Mouse (Mus musculus): ENCODE measurements around the gene Slc17a1.

Gene Slc17a1

DNA sequence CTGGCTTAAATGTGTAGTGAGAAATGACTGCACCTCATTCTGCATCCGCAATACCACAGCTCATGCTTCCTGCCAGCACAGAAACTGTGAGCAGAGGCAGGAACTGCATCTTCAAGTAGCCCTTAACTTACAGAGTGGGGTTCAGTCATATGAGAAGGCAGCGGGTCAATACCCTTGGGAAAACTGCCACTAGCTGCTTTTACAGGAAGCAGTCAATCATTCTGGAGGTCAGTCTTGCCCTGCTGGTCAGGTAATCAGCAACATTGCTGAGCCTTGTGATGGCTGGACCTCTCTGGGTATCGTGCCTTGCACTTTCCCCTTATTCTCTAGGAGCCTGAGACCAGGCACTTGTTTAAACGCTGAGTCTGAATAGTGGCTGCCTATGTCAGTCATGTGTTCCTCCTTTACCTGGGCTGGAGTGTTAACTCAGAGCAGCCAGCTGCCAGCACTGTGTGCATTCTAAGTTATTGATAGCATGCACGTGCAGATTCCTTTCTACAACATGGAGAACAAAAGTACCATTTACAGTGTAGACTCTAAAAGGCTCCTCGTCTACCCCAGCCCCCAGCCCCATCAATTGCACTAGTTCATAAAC is 21.6 kb downstream of the Slc17a1 start:
- DNase-seq (ENCODE audit: low spot score), result no peak

DNA sequence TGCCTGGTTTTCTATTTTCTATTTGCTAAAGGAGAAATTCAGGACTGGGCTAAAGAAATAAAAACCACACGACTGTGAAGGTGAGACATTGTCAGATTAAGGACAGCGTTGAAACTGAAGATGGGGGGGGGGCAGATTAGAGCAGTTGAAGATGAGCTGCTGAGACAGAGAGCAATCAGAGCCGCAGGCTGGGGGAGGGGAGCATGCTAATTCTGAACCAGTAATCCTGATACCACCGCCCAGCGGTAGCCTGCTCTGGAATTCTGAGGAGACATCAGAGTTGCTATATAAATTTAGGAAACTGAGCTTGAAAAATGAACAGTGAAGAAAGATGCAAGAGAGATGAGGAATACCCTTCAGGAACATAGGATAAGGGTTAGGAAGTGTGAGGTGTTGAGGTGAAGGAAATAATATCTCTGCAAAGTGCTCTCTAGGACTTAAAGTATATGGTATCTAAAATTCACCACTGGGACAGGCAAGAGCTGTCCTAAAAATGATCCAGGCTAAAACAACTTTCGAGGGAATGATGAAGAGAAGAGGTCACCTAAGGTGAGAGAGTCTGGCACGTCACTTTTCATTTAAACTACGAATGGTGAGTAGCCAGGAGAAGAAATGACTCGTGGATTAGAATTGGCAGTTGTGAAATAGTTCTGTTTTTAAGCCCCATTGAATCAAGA is 25.2 kb downstream of the Slc17a1 start:
- DNase-seq (ENCODE audit: low spot score), result no peak

DNA sequence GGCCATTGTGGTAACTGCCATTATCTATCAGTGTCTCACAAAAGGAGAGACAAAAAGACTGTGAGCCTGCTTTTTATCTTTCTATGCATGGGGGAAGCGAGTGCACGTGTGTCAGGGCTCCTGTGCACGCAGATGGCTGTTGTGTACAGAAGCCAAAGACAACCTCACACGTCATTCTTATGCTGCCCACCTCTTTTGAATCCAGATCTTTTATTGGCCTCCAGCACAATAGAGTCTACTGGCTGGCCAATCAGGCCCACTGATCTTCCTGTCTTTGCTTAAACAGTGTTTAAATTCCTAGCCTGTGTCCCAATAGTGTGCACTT is 25.7 kb downstream of the Slc17a1 start:
- no peak for DNase-seq (ENCODE audit: low spot score)

DNA sequence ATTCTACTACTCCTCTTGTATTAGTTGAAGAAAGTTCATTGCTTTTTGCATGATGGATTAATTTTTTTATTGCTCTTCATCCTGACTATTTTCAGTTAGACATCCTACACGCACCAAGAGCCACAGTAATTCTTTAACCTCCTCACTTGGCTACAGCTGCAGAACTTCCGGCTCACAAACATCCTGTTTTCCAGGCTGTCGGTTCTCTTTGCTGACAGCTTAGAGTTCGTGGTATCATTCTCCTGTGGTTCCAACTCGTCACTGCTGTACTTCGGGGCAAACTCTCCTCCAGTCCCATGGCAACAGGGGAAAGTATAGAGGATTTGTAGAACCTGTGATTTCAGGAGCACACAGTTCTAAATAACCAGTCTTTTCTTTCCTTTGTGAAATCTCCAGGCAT is 30.7 kb downstream of the Slc17a1 start:
- no peak for DNase-seq (ENCODE audit: low spot score)

DNA sequence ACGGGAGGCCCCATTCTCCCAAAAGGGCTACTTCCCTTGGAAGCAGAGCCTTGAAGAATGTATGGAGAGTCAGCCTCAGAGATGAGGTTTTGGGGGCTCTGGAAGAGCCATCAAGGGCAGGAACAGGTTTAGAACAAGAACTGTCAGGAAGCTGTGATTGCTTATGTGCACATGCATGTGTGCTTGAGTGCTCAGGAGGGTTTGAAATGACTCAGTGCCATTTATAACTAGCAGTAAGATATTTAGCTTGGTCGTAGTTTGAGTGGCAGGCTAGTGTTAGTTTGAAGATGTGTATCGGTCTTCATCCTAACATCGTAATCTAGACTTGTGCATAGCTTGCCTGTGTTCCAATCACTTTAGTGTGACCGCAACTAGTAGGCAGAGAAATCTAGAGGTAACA is 39.4 kb downstream of the Slc17a1 start:
- DNase-seq (ENCODE audit: low spot score), result no peak

DNA sequence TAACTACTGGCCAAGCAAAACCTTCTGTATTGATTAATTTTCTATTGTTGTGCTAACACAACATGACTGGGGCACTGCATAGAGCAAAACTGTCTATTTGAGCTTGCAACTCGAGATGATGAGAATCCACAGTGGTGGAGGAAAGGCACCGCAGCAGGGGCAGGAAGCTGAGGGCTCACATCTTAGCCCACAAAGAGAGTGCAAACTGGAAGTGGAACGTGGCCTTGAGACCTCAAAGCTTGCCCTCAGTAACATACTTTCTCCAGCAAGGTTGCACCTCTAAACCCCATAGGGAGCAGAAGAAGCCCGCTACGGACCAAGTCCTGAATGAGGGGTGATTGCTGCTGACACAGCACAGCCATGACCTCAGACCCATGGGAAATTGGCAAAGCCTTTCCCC is 42.6 kb downstream of the Slc17a1 start:
- DNase-seq (ENCODE audit: low spot score), result no peak

DNA sequence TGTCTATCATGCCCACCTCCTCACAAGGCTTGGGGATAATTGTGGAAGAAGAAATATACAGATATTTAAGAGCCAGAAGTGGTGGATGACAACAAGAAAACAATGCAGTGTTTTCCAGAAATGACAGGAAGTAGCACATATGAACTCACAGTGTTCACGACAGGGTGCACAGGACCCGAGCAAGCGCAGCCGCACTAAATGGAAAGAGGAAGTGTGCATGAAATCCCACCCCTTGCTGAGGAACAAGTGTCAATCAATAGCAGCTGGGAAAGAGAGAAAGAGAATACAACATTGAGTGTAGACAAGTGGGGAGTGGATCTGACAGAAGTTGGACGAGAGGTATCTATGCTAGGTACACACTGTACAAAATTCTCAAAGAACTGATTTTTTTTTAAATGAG is 43.8 kb downstream of the Slc17a1 start:
- DNase-seq (ENCODE audit: low spot score), result no peak

DNA sequence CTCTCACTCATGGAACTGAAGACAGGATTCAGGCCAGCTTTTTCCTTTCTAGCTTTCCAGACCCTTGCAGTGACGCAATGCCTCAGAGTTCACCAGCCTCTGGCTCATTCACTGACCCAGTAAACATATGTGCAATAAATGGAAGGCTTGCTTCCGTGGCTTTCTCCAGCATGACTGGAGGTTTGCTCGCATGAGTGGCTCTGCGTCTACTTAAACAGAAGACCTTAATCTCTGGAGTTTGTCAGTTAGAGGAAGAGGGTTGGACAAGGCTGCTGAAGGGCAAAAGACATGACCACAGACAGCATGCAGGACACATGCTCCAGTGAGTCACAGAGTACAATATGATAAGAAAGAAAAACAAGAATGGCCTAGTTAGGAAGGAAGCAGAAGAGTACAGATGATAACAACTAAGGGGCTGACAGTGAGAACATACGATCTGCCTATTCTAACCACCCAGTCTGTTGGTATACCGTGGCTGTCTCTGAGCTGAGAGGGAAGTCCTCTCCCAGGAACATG is 46.3 kb downstream of the Slc17a1 start:
- no peak for DNase-seq (ENCODE audit: low spot score)

DNA sequence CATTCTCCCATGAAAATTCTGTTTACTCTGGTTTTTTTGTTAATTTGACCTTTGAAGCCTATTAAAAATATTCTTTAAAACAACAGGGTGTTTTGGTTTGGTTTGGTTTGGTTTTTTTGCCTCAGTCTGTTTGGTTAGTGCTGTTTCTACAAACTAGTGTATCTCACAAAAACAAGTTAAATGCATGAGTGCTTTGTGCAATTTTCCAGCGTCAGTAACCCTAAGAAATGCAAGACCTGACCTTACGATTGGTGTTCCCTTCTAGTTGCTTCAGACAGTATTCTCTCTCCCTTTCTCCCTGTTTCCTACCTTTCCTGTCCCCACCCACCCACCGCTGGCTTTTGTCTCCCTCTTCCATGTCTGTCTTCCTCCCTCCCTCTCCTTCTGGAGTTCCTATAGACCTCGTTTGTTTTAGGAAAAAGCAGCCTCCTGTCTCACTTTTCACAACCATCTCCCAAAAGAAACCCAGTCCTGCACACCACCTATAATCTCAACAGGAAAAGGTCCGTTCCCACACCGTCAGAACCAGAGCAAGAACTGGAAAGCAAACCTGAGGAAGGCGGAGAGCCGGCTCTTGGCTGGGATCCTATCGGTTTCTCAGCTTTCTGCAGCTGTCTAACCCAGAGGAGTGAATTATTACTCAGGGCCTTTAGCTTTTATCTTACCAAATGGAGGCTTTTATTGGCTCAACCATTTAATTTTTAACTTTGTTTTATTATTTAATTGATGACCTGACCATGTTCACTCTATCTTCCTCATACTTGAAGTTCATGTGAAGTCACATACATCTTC is 47.0 kb downstream of the Slc17a1 start, which contains the start of gene Slc17a4:
TSS of gene Slc17a4 (minus strand) at position 634 of the 792 bp plus-strand sequence.
- no peak for DNase-seq (ENCODE audit: low spot score)

DNA sequence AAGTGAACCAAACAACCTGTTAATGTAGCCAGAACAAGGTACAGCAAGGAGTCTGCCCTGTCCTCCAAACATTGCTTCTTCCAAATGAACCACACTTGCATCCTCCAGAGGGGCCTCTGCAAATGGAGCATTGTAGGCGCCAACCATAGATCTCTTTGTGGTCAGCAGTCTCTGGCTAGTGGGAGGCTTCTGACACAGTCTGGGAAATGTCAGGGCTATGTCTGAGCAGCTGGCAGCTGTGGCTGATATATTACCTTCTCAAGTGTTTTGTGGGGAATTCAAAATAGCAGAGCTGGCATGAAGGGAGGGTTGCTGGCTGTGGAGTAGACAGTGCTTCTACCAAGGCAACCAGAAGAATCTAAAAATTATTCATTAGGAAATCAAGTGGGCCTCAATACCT is 48.6 kb downstream of the Slc17a1 start:
- no peak for DNase-seq (ENCODE audit: low spot score)

DNA sequence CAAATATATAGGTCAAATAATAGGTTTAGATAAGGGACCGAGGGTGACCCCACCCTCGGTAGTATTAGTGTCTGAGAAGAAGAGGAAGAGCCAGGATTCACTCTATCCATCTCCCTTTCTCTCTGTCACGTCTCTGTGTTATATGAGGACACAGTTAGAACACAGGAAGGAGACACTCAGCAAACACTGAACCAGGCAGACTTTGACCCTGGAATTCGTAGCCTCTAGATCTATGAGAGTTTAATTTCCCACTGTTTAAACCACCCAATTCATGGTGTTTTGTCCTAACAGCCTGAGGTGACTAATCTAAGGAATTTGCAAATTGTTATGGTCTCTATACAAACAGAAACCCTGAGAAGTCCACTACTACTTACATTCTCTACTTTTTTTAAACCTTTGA is 50.1 kb downstream of the Slc17a1 start:
- no peak for DNase-seq (ENCODE audit: low spot score)

DNA sequence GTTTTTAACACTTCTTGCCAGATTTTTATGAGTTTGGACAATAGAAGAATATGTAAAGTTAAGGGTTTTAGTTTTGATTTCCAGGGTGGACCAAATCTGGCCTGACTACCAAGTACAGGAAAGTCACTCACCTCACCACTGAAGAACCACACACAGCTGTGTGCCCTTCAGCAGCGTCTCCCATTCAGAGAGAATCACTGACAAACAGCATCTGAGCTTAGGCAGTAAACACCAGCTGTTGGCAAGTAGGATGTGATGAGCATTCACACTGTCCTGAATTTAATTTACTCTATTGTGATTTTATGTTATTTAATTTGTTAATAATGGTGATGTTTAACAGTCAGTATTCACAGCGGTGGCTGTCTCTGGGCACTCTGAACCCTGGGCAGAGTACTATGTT is 58.2 kb downstream of the Slc17a1 start:
- DNase-seq (ENCODE audit: low spot score), result no peak

DNA sequence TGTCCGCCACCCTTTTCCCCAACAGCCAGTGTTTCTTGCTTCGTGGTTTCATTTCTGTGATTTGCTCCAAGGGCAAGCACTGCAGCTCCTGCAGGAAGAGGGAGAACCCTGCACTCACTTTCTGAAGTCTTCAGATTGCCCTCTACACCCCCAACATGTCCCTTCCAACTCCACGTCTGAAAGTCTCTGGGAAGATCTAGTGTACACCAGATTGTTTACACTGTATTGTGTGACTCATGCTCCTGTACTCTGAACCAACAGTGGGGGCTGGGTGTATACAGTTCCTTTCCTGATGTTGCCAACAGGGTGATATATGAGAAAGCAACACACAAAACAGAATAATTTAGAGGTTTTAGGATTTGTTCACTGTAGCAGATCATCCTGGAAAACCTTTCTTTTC is 61.1 kb downstream of the Slc17a1 start:
- DNase-seq (ENCODE audit: low spot score), result no peak

DNA sequence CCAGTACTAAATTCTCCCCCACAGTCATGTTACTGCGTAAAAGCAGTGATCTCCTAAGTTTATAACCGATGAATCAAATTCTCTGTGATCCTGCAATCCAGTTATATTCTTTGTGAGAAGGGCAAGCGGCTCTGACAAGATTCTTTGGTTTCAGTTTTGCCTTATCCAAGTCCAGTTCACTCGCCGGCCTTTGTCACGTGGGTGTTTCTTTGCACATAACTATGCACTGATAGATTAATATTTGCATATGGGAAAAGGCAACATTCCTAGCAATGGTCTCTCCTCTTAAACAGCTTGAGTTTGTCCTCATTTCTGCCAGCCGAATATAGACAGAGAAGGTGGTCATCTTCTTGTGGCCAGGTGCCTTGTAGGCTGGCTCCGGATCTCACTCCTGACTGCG is 62.9 kb downstream of the Slc17a1 start:
- DNase-seq (ENCODE audit: low spot score), result no peak

DNA sequence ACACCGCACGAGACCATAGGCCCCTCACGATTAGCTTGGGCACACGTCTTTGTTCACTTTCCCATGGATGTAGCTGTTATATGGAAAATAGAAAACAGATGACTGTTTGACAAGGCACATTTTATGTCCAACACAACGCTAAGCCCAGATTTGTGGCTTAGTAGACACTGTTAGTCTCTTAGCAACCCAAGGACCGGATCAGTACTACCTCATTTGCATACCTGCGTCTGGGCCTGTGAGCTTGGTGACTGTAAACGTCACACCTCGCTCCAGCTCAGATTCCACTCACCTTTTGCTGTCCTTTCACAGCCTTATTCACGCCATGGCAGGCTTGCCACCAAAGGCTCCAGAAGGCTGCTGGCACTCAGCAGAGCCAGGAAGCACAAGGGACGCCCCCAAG is 63.4 kb downstream of the Slc17a1 start:
- peak; percentile 49 for DNase-seq (ENCODE audit: low spot score)

DNA sequence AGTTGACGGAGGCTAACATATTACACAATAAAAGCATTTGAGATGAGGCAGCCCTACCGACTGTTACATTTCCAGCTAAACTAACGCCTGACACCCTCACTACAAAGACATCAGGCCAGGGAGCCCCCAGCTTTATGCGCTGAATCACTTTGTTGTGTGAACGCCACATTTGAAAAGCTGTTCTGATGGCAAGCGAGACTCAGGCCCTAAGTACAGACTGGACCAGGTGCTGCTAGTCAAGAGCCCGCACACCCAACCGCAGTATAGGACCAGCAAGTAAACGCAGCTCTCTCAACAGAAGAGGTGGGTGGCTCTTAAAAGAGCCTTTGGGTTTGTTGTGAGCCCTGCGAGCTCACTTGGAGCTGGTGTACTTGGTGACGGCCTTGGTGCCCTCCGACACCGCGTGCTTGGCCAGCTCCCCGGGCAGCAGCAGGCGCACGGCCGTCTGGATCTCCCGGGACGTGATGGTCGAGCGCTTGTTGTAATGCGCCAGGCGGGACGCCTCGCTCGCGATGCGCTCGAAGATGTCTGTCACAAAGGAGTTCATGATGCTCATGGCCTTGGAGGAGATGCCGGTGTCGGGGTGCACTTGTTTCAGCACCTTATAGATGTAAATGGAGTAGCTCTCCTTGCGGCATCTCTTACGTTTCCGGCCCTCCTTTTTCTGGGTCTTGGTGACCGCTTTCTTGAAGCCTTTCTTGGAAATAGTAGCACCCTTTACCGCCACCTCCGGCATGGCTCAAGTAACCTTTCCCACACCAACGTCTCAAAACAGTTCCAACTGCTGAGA is 66.1 kb downstream of the Slc17a1 start, which contains the start of gene Hist1h2ba:
TSS of gene Hist1h2ba (minus strand) at position 736 of the 790 bp plus-strand sequence.
- DNase-seq (ENCODE audit: low spot score), result peak; percentile 91

DNA sequence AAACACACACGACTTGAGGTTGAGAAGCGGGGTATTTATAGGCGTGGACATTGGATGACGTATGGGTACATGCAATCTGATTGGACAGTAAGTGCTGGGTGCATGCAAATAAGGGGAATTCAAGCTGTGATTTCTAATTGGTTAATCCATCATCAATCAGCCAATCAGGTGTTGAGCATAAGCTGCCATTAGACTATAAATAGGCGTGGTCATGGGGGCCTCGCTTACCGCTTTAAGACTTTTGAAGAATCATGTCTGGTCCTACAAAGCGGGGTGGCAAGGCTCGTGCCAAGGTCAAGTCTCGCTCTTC is 66.6 kb downstream of the Slc17a1 start, which contains the start of gene Hist1h2aa:
TSS of gene Hist1h2aa (plus strand) at position 252 of the 310 bp plus-strand sequence.
- DNase-seq (ENCODE audit: low spot score), result no peak

DNA sequence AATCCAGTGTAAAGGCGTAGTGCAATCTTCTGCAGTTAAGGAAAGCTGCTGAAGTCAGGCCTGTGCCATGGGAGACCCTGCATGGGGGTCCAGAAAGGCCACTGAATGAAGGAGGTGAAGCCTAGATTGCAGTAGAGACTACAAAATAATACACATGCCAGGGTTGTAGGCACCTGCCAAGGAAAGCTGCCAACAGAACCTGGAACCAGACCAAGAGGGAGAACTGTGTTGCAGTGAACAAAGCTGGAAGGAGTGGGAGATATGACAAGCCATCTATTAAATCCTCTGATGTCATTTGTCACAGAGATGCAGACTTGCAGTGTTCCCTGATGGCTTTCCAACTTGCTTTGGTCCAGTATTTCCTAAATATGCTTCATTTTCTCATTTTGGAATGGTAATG is 71.1 kb downstream of the Slc17a1 start:
- DNase-seq (ENCODE audit: low spot score), result no peak

DNA sequence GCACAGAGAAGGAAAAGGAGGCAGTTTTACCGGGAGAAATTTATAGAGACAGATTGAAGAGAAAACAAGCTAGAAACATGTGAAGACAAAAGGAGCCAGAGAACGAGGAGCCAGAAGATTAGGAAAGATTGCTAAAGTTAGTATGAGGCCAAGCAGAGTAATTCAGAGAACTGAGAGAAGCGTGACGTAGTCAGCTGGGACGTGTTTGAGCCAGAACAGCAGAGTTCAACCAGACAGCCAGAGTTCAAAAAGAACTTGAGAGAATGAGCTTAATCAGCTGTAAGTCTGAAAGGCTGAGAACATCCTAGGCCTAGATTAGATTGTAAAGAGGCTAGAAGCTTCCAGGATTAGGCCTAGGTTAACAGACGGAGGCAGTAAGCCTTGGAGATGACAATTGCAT is 72.7 kb downstream of the Slc17a1 start:
- no peak for DNase-seq (ENCODE audit: low spot score)

DNA sequence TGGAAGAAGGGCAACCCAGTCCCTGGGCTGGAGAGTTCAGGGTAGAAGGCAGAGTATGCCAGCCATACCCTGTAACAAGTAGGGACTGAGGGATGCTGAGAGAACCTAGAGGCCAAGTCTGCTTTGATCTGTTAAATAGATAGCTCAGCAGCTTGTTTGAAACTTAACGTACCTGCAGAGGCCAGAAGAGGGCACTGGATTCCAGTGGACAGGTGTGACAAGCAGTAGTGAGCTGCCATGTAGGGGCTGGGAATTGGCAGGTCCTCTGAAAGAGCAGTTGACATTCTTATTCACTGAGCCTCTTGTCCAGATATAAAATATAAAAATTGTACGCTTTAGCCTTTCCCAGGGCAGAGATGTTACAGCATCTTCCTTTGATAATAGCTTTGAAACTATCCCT is 75.3 kb downstream of the Slc17a1 start:
- DNase-seq (ENCODE audit: low spot score), result no peak

Data from testis, postnatal 14 days (tissue).